Mouse (Mus musculus): Measurements from ENCODE around the gene Tmem256.

- no peak for TF ChIP-seq CTCF (IDR thresholded peaks at IDR 0.05; ENCODE audit: low read depth)
- TF ChIP-seq EP300 (IDR thresholded peaks at IDR 0.05; ENCODE audit: low read depth): no peak
Measured at GRCm38 (mm10) chr11:69876186-69876585, 37.9 kb downstream of the Tmem256 start.

Data from liver, postnatal 0 days (tissue).